Mouse (Mus musculus) cerebellum, postnatal 4 days (tissue): ENCODE results near the gene Trappc10.
A peak's percentile ranks its signal among the peaks of the same experiment; 100 is the strongest.

Experiments
- DNase-seq, 2 experiments: peaks; one replicate each; pipeline ENCODE4 v3.0.0; 2022; ENCODE audit warnings: low spot score in 2 of 2, mixed read lengths in 1 of 2

Trappc10 gene

GRCm38 (mm10) chr10:78160369-78161095, 83.9 kb downstream of the Trappc10 start:
- no peak for DNase-seq

GRCm38 (mm10) chr10:78159906-78160305, 84.5 kb downstream of the Trappc10 start:
- peak; percentile 83 to 87 for DNase-seq

- no peak for DNase-seq
Measured at GRCm38 (mm10) chr10:78159252-78159878, 85.1 kb downstream of the Trappc10 start.

GRCm38 (mm10) chr10:78158041-78158440, 86.4 kb downstream of the Trappc10 start:
- no peak for DNase-seq

- DNase-seq, result no peak
Measured at GRCm38 (mm10) chr10:78156926-78157325, 87.5 kb downstream of the Trappc10 start.

GRCm38 (mm10) chr10:78148834-78149766, 95.3 kb downstream of the Trappc10 start:
- no peak for DNase-seq

- DNase-seq, result no peak
Measured at GRCm38 (mm10) chr10:78147908-78148441, 96.5 kb downstream of the Trappc10 start.

- DNase-seq, result no peak
Measured at GRCm38 (mm10) chr10:78143727-78144505, 100.5 kb downstream of the Trappc10 start.

- no peak for DNase-seq
Measured at GRCm38 (mm10) chr10:78140843-78141242, 103.6 kb downstream of the Trappc10 start.

- DNase-seq, result no peak
Measured at GRCm38 (mm10) chr10:78140251-78140600, 104.2 kb downstream of the Trappc10 start.

GRCm38 (mm10) chr10:78139572-78140250, 104.7 kb downstream of the Trappc10 start:
- no peak for DNase-seq

- DNase-seq, result no peak
Measured at GRCm38 (mm10) chr10:78138812-78139523, 105.5 kb downstream of the Trappc10 start.

GRCm38 (mm10) chr10:78137191-78137590, 107.2 kb downstream of the Trappc10 start:
- DNase-seq, result no peak
